Mouse (Mus musculus) G1E-ER4 (cell line): ENCODE results near the gene Gm49320. TPM values are rescaled to one million over a fixed set of nuclear protein-coding genes. Genes with fewer than 3 reads are reported as not detected.

ENCODE experiments used
- GATA1 ChIP-seq: IDR thresholded peaks from one replicate; pipeline ENCODE4 v1.8.0; 2012; ENCODE audit warnings: low read length, inconsistent platforms
- polyA plus RNA-seq: library from polyadenylated mRNA; stranded (reverse); fragments of >175 nt; gene quantifications from 2 replicates; pipeline ENCODE4 v1.2.3, GENCODE M21; 2012

The Gm49320 gene
- 0.37 and 0.39 TPM in 2 replicates for polyA plus RNA-seq

- TF ChIP-seq GATA1: no peak
Observed at GRCm38 (mm10) chr8:4238434-4239192, at the start of gene Gm49320, which contains the start of gene Map2k7. Gene Gm49320, plus strand, starts transcription at chr8:4238865. Gene Map2k7, plus strand, starts transcription at chr8:4238740.

DNA sequence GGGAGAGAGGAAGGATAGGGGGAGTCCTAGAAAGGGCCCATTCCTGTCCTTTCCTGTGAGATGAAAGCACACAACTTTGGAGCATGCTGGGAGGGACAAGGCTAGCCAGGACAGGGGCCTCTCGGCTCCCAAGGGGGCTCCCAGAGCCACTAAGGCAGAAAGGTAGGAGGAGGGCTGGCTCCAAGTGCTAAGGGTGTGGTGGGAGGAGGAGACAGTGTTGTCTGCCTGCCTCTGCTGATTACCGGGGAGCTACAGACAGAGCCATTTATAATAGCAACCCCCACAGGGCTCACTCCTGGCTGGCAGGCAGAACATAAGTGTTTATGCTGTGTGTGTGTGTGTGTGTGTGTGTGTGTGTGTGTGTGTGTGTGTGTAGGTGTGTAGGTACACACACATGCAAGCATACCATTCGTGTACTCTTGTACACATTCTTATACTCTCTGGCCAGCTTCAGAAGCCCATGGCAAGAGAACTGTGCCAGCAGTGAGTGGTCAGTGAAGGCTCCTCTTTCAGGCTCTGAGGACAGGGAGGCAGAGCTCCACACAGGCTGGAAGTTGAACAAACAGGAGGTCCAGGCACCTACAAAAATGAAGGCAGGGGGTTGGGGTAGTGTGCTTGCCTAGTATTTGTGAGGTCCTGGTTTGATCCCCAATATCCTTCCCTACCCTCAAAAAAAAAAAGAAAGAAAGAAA, 49.5 kb upstream of the Gm49320 start:
- no peak for TF ChIP-seq GATA1

GRCm38 (mm10) chr8:4192305-4192704, 46.4 kb upstream of the Gm49320 start:
- no peak for TF ChIP-seq GATA1

- no peak for TF ChIP-seq GATA1
Observed at GRCm38 (mm10) chr8:4192807-4193587, 45.7 kb upstream of the Gm49320 start.

DNA sequence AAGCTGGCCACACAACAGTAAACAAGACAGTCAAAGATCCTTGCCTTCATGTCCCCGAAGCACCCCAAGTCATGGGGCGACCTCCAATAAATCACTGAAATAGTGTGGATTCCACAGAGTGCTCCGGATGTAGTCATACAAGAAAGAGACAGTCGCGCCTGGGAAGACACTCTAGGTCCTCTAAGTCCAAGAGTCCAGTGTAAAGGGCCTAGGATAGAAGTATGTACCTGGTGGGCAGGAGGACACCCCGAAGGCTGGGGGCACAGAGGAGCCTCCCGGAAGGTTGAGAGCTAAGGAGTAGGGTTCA, 45.1 kb upstream of the Gm49320 start:
- no peak for TF ChIP-seq GATA1

DNA sequence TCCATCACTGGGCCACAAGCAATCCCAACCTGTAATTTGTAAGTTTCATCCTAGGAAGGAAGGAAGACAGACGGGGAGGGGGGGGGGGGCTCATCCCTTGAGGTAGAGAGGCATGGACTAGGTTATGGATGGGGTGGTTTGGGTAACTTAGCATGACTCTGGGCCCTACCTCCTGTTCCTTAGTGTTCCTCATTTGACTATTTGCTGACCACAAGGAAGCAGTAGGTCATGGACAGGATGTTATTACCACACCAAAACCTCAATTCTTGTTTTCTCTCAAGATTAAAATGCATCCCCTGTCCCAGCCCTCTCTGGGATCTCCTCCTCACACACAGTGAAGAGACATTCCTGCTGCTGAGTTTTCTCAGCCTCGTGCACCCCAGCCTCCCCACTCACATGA, 37.3 kb upstream of the Gm49320 start:
- no peak for TF ChIP-seq GATA1

DNA sequence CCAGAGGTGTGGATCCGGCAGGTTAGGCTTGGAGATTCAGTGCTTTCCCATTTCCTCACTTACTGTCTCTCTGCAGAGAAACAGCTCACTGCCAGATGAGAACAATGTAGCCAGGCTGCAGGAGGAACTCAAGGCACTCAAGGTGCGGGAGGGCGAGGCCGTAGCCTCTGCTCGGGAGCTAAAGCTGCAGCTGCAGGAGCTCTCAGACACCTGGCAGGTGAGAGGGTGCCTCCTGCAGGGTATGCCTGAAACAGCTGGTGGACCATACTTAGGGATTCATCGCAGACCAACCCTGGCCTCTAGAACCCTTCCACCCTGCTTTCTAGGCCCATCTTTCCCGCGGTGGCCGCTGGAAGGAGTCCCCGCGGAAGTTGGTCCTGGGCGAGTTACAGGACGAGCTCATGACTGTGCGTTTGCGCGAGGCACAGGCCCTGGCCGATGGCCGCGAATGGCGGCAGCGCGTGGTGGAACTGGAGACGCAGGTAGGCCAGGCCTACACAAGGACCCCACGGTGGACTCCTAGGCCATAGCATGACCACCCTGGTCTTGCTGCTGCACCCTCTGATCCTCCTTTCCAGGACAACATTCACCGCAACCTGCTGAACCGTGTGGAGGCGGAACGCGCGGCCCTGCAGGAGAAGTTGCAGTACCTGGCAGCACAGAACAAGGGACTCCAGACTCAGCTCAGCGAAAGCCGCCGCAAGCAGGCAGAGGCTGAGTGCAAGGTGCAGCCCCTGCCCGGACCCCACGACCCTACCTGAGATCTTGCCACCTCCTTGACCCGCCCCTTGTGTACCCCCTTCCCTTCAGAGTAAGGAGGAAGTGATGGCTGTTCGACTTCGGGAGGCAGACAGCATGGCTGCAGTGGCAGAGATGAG, 33.2 kb upstream of the Gm49320 start:
- no peak for TF ChIP-seq GATA1

DNA sequence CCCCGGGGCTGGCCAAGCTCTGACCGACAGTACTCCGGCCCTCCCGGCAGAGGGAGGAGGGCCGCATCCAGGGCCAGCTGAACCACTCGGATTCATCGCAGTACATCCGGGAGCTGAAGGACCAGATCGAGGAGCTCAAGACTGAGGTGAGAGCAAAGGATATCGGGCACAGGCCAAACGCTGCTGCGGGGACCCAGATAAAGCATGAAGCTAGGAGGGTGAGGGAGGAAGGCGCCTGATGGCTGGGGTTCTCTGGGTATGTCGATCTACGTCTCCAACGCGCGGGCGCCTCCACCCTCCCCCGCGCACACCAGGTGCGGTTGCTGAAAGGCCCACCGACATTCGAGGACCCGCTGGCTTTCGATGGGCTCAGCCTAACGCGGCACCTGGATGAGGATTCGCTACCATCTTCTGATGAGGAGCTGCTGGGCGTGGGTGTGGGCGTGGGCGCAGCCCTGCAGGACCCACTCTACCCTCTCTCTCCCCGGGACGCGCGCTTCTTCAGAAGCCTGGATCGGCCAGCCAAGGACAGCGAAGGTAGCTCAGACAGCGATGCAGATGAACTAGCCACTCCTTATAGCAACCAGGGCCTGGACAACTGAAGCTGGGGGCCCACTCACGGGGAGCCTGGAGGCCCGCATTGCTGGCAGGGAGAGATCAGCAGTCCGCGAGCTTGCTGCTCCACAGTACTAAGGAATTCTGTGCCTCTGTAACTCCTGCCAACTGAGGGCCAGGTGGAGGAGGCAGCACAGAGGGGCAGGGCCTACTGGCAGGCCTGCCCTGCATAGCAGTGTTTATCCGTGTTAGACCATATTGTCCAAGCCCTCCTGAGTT, 32.3 kb upstream of the Gm49320 start:
- TF ChIP-seq GATA1: no peak

DNA sequence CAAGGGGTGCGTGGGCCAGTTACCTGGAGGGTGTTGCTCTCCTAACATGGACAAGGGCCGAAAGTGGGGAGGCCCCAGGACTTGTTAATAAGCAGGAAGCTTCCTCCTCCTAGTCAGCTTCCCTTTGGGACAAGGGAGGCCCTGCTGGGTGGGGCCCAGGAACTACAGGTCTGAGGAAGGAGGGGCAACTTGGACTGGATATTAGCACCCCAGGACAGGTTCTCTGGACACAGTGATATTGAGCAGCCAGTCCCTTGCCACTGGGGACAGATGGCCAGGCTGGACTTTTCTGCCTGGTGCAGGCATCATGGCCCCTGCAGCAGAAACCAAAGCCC, 31.7 kb upstream of the Gm49320 start:
- no peak for TF ChIP-seq GATA1

- TF ChIP-seq GATA1: no peak
Observed at GRCm38 (mm10) chr8:4211097-4211496, 27.6 kb upstream of the Gm49320 start.

- no peak for TF ChIP-seq GATA1
Observed at GRCm38 (mm10) chr8:4212809-4213209, 25.9 kb upstream of the Gm49320 start.

DNA sequence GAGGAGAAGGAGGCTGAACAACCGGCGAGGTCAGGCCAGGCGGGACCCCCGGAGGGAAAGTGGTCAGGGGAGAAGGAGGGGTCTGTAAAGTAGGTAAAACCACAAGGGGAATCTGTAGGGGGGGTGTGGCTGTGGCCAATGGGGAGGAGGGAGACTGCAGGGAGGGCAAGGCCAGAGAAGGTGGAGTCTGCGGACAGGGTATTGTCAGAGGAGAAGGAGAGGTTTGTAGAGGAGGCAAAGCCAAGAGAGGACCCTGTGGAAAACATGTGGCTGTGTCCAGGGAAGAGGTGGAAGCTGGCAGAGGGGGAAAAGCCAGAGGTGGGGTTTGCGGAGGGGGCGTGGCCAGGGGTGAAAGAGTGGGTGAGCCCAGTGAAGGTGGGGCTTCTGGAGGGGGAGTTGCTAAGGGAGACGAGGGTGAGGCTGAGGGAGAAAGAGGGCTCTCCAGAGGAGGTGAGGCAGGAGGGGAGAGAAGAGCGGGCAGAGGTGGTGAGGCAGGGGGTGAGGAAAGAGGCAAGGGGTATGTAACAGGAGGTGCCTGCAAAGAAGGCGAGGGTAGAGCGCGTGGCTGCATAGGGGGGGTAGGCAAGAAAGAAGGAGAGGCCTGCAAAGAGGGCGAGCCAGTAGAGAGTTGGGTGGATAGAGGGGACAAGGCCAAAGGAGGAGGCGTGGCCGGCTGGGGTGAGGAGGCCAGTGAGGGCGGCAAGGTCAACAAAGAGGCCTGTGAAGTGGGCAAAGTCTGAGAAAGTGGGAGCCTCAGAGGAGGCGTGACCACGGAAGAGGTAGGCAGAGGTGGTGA, 25.3 kb upstream of the Gm49320 start:
- TF ChIP-seq GATA1: no peak

DNA sequence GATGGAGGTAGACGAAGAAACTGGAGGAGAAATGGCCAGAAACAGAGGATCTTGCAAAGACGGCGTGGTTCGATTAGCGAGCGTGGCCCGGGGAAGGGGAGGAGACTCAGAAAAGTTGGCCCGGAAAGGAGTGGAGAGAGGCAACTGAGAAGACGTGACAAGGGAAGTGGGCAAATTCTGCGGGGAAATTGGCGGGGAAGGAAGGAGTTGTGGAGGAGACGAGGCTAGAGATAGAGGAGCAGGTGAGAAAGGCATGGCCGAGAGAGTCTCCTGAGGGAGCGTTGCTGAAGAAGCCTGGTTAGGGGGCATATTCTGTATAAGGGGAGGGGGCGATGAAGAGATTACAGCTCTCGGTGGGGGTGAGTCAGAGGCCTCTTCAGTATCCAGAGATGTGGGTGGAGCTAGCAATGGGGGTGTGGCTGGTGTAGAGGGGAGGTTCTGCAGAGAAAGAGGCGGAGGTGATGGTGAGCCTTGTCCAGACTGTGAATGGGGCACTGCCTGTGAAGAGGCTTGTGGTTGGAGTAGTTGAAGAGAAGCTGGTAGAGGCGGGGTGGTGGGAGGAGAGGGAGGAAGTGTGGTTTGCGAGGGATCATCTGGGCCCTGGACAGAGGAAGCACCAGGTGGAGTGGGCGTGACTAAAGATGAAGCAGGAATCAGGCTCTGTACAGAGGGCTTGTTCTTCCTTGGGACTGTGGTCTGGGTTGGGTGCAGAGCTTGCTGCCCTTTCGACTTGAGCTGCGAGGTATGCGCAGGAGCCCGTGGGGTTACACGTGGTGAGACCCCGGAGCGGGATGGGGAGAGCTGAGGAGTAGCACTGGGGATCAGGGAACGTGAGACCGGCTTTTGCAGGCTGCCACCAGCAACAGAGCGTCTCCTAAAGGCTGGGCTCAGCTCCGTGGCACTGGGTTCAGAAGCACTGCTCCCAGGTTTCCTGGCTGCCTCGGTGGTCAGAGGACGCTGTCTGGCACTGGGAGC, 24.4 kb upstream of the Gm49320 start:
- TF ChIP-seq GATA1: no peak
